Mouse (Mus musculus) kidney, embryonic 14.5 days (tissue): ENCODE measurements at regions not wholly inside any gene's neighbourhood (a gene's known extent, or its start where the extent isn't known, plus 50 kb on each side); places are given as distances from the start of the nearest gene placed in this dataset.

ENCODE experiments used
- ATAC-seq: fragments of 200-750 bp; cut with Nextera tagmentation; 2 replicates; pipeline ENCODE4 v1.8.0; 2017; ENCODE audit warnings: moderate number of reproducible peaks, mild to moderate bottlenecking, moderate TSS enrichment, moderate library complexity; ENCODE audit not compliant: low FRiP score, low TSS enrichment
- H3K27ac ChIP-seq: fragments of 300-500 bp; sonication (generic); 2 replicates; pipeline ENCODE4 v1.5.1; 2014; ENCODE audit warnings: low read depth, mild to moderate bottlenecking, low read length, moderate library complexity, mixed read lengths
- H3K27me3 ChIP-seq: fragments of 300-500 bp; sonication (generic); 2 replicates; pipeline ENCODE4 v1.6.1; 2014; ENCODE audit warnings: mild to moderate bottlenecking, low read length; ENCODE audit not compliant: control insufficient read depth, insufficient read depth
- H3K36me3 ChIP-seq: fragments of 300-500 bp; sonication (generic); 2 replicates; pipeline ENCODE4 v1.6.1; 2014; ENCODE audit warnings: low read length, mixed read lengths; ENCODE audit not compliant: control insufficient read depth, insufficient read depth
- H3K4me1 ChIP-seq: fragments of 300-500 bp; sonication (generic); 2 replicates; pipeline ENCODE4 v1.6.1; 2014; ENCODE audit warnings: low read length, mixed read lengths; ENCODE audit not compliant: control insufficient read depth, insufficient read depth
- H3K4me2 ChIP-seq: fragments of 300-500 bp; sonication (generic); replicated peaks from 2 replicates; pipeline ENCODE4 v1.6.1; 2014; ENCODE audit warnings: low read depth, mild to moderate bottlenecking, low read length
- H3K4me3 ChIP-seq: fragments of 300-500 bp; sonication (generic); 2 replicates; pipeline ENCODE4 v1.5.1; 2014; ENCODE audit warnings: mild to moderate bottlenecking, low read length
- H3K9ac ChIP-seq: fragments of 300-500 bp; sonication (generic); 2 replicates; pipeline ENCODE4 v1.6.1; 2014; ENCODE audit warnings: low read depth, mild to moderate bottlenecking, low read length, moderate library complexity
- H3K9me3 ChIP-seq: fragments of 300-500 bp; sonication (generic); 2 replicates; pipeline ENCODE4 v1.6.1; 2016; ENCODE audit warnings: low read length; ENCODE audit not compliant: control insufficient read depth
- WGBS: fragments of 180-500 bp; shearing (Covaris S2); extraction: QIAGEN DNeasy Blood & Tissue Kit; methylation state at CpG from one replicate; pipeline ENCODE4 v1.1.7; 2014; 5-methylcytosine and 5-hydroxymethylcytosine counted together

DNA sequence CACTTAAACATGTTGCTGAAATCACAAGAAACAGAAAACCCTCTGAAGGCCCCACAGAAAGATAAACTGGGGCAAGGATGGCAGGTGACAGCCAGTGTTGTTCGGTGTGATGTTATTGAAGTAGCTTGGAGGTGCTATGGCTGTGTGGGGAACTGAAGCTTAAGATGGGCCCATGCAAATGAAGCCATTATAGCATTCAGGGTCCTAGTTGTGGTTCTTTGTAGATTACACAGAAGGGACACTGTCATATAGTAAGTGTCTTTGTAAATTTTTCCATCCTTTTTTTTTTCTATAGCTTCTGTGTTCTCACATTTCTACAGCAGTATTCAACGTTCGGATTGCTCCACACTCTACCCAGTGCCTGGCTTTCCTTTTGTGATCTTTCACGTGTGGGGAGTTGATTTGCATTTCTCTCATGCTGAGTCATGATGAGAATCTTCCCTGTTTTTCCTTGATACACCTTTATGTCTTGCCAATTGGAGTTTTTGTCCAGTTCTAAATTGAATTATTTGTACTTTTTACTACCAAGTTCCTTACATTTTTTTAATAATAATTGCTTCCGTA lies 386.6 kb upstream of the Pkdcc start:
- no peak overlapping the region for H3K9ac ChIP-seq
- H3K36me3 ChIP-seq: no peaks in the 10 kb centered on the region
- no peak overlapping the region for H3K4me2 ChIP-seq
- no peaks in the 10 kb centered on the region for H3K4me1 ChIP-seq
- no peak overlapping the region for H3K27ac ChIP-seq
- ATAC-seq: no peak
- WGBS: 70% methylated on average over 5 of the region's 5 CpGs
- H3K4me3 ChIP-seq: no peak overlapping the region
- H3K27me3 ChIP-seq: no peaks in the 10 kb centered on the region
- no peaks in the 10 kb centered on the region; the same call in 1 of the 2 replicates for H3K9me3 ChIP-seq

DNA sequence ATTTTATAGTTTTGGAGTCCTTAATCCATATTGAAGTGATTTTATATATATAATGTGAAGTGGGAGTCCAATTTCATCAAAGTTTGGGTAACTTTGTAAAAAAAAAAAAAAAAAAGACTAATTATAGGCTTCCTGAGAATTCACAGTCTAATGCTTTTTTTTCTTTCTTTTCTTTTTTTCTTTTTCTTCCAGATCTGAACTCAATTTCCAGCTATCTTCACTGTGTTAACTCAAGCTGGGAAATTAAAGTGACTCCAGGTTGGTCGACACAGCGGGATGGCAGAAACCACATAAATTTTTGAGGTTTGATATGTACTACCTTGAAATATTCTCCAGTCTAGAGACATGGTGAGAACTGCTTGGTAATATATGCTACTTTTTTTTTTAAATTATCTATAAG lies 385.7 kb upstream of the Pkdcc start:
- H3K4me1 ChIP-seq: no peaks in the 10 kb centered on the region
- no peak overlapping the region for H3K4me2 ChIP-seq
- 91% methylated on average over 2 of the region's 2 CpGs for WGBS
- H3K27ac ChIP-seq: no peak overlapping the region
- ATAC-seq: no peak
- no peak overlapping the region for H3K9ac ChIP-seq
- H3K27me3 ChIP-seq: no peaks in the 10 kb centered on the region
- no peaks in the 10 kb centered on the region; the same call in 1 of the 2 replicates for H3K9me3 ChIP-seq
- no peak overlapping the region for H3K4me3 ChIP-seq
- no peaks in the 10 kb centered on the region for H3K36me3 ChIP-seq

DNA sequence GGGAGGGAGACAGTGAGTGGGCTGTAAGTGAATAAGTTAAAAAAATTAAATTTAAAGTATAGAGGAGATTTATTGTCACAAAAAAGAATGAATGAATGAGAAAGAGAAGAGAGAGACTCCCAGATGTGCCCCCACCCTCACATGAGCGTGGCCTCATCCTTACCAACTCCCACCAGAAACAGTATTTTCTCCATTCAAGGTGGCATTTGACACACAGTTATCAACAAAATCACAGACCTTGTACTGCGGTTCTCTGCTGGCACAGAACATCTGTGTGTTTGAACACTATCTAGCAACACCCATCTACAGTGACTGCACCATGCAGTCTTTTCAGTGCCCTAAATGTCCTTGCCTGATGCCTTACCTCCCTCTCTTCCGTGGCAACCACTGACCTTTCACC lies 380.9 kb upstream of the Pkdcc start:
- no peaks in the 10 kb centered on the region for H3K9me3 ChIP-seq
- ATAC-seq: no peak
- H3K4me1 ChIP-seq: no peaks in the 10 kb centered on the region
- H3K27ac ChIP-seq: no peak overlapping the region
- no peaks in the 10 kb centered on the region for H3K36me3 ChIP-seq
- no peak overlapping the region for H3K4me2 ChIP-seq
- no peaks in the 10 kb centered on the region for H3K27me3 ChIP-seq
- WGBS: 72% methylated on average over 3 of the region's 3 CpGs
- no peak overlapping the region for H3K4me3 ChIP-seq
- no peak overlapping the region for H3K9ac ChIP-seq

DNA sequence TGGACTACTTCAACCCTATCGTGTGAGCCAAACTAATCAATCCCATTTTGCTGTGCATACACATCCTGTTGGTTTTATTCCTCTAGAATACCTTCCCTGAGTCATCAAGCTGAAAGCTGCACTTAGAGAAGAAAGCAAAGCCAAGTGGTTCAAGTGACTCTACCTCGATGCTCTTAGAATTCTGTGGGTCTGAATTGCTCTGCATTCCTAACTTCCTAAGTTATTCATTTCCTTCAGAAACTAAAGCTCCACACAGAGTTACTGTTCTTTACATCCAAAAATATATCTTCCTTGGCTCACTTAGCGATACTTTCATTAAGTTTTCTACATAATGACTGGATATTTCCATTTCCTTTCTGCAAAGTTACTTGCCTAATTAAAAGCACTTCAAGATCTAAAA lies 379.0 kb upstream of the Pkdcc start:
- no peak overlapping the region for H3K27ac ChIP-seq
- no peaks in the 10 kb centered on the region for H3K9me3 ChIP-seq
- H3K4me3 ChIP-seq: no peak overlapping the region
- no peak overlapping the region for H3K9ac ChIP-seq
- no peaks in the 10 kb centered on the region for H3K36me3 ChIP-seq
- ATAC-seq: no peak
- WGBS: 82% methylated on average over 3 of the region's 3 CpGs
- no peak overlapping the region for H3K4me2 ChIP-seq
- no peaks in the 10 kb centered on the region for H3K4me1 ChIP-seq
- H3K27me3 ChIP-seq: no peaks in the 10 kb centered on the region

DNA sequence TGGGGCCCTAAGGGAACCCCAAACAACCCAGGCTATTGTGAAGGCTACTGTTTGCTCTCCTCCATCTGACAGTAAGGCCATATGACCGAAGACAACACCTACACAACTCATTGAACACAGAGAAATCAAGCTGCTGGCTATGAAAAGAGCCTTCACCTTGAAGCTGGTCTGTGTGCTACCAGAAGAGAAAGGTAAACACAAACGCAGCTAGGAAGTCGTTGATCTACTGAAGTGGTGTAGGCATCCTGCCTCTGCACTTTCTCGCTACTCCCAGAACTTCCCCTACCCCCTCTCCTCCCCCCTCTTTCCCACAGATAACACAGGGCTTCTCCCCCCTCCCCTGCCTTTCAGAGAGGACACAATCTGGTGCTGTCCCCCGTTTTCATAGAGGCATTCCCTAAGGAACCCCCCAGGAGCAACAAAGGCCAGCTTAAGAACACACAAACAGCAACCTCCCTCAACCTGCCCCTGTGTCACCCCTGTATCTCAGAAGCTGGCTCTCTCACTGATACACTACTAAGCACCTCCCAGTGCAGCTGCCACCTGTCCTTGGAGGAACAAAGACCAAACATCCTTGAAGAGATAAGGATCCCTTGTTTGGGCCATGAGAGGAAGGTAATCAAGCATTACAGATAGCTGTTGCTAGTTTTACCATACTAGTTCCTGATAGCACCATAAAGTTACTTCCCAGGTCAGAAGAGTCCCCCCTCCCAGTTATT lies 368.2 kb upstream of the Pkdcc start:
- Histone ChIP-seq H3K36me3 (no peaks in the 10 kb centered on the region), H3K27ac (no peak overlapping the region), H3K9me3 (no peaks in the 10 kb centered on the region), H3K4me1 (no peaks in the 10 kb centered on the region), H3K4me2 (no peak overlapping the region), H3K27me3 (no peaks in the 10 kb centered on the region), H3K9ac (no peak overlapping the region), H3K4me3 (no peak overlapping the region)
- ATAC-seq: no peak
- 71% methylated on average over 5 of the region's 5 CpGs for WGBS

DNA sequence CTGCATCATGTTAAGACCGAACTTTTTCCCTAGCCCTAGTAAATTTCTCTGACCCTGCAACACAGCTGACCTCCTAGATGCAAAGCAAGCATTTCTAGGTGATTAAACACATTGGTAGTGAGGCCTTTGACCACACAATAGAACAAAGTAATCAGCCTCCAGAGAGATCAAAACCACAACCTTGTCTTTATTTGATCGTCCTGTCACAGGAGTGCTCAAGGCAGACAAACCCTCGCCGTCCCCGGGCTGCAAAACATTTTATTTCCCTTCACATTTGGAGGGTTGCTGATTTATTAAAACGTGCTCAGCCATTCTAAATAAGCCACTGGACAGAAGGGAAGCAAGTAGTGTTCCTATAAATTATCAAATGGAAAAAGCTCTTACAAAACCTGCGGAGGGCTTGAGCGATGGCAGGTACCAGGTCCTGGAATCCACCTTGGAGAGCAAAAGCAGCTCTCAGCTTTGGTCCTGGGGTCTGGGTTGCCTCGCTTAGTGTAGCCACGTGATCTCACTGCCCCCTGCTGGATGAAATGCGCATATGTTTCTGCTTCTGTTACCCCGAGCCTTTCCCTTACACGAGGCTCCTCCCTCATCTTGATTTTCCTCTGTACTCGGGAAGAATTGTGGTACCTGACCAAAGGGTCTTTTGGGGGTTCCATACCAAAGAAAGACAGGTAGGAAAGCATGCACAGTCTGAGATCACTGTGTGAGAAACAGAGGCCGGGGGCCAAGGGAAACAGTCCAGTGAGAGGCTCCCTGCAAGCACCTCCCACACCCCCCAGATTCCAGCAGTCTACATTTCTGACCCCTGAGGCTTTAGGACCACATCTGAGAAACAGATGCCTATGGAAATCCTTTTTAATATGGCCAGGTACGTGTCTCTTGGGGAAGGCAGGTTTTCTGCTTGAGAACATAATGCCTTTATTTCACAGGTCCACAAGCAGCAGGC lies 357.6 kb upstream of the Pkdcc start:
- Histone ChIP-seq H3K36me3 (no peaks in the 10 kb centered on the region), H3K27me3 (no peaks in the 10 kb centered on the region), H3K4me1 (no peaks in the 10 kb centered on the region), H3K4me2 (peak overlapping the region; percentile 40), H3K9ac (no peak overlapping the region), H3K9me3 (peaks cover 4% of the 10 kb centered on the region; the same call in 1 of the 2 replicates), H3K4me3 (peak overlapping the region; percentile 9; the same call in 1 of the 2 replicates), H3K27ac (no peak overlapping the region)
- ATAC-seq: peak; percentile 95
- 8% methylated on average over 16 of the region's 16 CpGs for WGBS

DNA sequence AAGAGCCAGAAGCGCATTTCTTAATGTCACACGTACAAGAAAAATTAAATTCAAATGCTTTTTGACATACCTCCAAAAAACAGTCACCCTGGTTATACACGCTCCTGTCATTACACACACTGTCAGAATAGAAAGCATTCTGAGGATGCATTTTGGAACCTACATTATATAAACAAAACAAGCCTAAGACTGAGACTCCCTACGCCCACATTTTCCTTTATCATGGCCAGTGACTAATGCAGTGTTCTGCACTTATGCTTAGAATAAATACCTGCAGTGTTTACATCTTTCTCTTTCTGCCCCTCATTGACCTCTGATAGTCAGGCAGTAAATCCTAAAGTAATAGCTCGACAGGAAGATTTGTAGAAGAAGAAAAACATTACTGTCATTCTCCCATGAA lies 354.7 kb upstream of the Pkdcc start:
- ATAC-seq: no peak
- Histone ChIP-seq H3K9ac (no peak overlapping the region), H3K27me3 (no peaks in the 10 kb centered on the region), H3K4me1 (no peaks in the 10 kb centered on the region), H3K27ac (no peak overlapping the region), H3K36me3 (no peaks in the 10 kb centered on the region), H3K9me3 (no peaks in the 10 kb centered on the region), H3K4me2 (no peak overlapping the region), H3K4me3 (no peak overlapping the region)
- 61% methylated on average over 5 of the region's 5 CpGs for WGBS

DNA sequence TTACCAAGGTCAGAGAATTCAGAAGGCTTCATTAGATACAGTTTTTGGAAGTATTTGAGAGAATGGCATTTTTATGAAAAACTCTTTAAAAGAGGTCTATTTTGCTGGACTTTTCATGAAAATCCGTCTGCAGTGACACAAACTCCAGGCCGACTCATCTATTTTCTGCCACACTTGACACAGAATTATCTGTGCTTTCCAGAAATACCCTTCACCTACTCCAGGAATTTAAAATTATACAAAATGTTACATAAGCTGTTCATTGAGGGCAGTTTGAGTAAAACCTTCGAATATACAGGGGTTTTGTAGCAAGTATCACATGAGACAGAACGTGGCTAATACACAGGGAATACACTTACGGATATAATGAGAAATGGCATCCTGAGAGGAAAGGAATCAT lies 354.1 kb upstream of the Pkdcc start:
- WGBS: 85% methylated on average over 5 of the region's 5 CpGs

GRCm38 (mm10) chr17:82877131-82877530 lies 338.0 kb upstream of the Pkdcc start:
- Histone ChIP-seq H3K36me3 (no peaks in the 10 kb centered on the region), H3K9me3 (no peaks in the 10 kb centered on the region), H3K4me2 (no peak overlapping the region), H3K27me3 (no peaks in the 10 kb centered on the region), H3K4me3 (no peak overlapping the region), H3K4me1 (0 out of 2 replicates have a peak, but pooled peaks cover 9% of the 10 kb centered on the region), H3K9ac (no peak overlapping the region), H3K27ac (no peak overlapping the region)
- no peak for ATAC-seq
- WGBS: 54% methylated on average over 8 of the region's 8 CpGs

More for the DNA sequence above, 354.1 kb upstream of the Pkdcc start:
- no peak overlapping the region for H3K9ac ChIP-seq
- H3K36me3 ChIP-seq: no peaks in the 10 kb centered on the region
- H3K4me2 ChIP-seq: no peak overlapping the region
- H3K4me3 ChIP-seq: no peak overlapping the region
- H3K27ac ChIP-seq: no peak overlapping the region
- no peak for ATAC-seq
- H3K27me3 ChIP-seq: no peaks in the 10 kb centered on the region
- no peaks in the 10 kb centered on the region for H3K4me1 ChIP-seq
- H3K9me3 ChIP-seq: no peaks in the 10 kb centered on the region
